Mouse (Mus musculus): ENCODE data around the gene Szt2. TPM values are rescaled to one million over a fixed set of nuclear protein-coding genes. Genes with fewer than 3 reads are reported as not detected.

The Szt2 gene
- polyA plus RNA-seq, 2 experiments from 2014 or later: 9.7 to 13.5 TPM

DNA sequence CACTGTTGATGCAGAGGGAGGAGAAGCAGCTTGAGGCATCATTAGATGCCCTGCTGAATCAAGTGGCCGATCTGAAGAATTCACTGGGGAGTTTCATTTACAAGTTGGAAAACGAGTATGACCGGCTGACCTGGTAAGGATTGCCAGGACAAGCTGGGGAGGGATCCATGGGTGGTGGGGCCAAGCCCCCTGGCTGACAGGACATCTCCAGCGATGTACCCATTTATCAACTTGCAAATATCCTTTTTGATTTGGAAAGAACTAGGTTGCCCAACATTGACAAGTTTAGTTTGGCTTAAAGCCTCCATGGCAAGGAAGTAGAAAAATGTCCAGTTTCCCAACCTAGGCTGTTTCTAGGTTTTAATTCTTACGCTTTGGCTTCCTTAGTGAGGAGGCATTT, 1.8 kb upstream of the Szt2 start:
- no peak for ATAC-seq

DNA sequence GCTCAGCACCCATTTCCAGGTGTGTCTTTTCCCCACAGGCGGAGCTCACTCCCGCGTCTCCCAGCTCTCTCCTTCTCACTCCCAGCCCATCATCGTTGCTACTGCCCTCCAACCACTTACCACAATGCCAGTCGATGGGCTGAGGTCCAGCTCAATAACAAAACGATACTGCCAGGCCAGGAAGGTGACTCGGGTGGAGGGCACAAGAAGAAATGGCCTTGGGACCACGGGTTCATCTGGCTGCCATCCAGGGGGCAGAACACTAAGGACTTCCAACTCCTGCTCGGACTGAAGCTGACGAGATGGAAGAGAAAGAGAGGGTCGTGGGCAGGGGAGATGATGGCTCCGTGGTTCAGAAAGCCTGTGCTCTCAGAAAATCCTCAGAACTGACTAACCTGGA, 6.4 kb downstream of the Szt2 start:
- ATAC-seq: no peak

DNA sequence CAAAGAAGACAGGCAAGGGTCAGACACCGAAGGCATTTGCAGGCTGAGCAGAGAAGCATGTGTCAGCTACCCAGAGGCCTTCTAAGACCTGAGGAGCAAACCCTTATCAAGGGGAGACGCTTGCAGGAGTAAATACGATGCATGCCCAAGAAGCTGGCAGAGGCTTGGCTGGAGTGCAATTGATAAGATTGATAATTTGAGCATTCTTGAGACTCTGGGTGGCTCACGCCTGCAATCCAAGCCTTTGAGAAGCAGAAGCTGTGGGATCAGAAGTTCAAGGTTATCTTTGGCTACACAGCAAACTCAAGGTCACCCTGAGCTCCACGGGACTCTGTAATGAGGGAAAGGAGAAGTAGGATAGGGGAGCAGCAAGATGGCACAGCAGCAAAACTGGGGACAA, 7.2 kb downstream of the Szt2 start:
- ATAC-seq: no peak

DNA sequence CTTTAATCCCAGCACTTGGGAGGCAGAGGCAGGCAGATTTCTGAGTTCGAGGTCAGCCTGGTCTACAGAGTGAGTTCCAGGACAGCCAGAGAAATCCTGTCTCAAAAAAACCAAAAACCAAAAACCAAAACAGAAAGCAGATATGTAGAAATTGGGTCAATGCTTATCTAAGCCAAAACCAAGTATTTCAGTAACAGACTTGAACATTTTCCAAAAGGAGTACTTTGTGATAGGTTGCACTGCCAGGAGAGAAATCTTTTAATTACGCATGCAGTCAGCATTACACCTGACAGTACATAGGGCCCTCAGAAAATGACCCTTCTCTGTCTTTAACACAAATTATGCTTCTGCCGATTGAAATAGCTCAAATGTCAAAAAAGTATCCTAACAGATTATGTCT, 7.7 kb downstream of the Szt2 start:
- no peak for ATAC-seq

DNA sequence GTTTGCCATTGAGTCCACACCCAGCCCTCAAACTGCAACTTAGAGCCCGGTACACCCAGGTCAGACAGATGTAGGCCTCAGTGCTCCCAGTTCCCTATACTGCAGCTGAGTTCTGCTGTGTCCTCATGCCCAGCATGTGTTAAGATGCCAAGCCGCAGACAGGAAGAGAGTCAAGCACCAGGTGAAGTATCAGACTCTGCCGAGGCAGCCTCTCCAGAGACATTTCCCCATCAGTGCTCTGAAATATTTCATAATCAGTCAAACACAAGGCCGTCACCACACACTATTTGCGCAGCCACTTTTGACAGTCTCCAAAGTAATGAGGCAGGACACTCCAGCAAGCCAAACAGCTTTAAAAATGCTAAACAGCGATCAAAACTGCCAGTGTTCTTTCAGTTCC, 10.7 kb downstream of the Szt2 start:
- no peak for ATAC-seq

DNA sequence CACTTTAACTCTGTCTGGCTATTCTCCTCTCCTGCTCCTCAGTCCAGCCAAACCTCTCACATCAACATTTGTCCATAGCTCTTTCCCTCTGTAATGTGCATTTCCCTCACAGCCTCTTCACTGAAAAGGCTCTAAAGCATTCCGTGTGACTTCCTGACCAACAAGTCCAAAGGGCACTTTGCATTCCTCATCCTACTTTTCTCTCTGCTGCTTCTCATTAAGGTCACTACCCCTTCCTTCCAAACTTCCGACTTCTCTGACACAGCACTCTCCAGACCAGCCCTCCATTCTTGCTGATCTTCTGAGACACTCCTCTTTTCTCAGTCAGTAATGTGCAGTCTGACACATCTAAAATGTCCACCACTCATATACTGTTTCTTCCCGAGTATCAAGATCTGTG, 12.6 kb downstream of the Szt2 start:
- no peak for ATAC-seq

DNA sequence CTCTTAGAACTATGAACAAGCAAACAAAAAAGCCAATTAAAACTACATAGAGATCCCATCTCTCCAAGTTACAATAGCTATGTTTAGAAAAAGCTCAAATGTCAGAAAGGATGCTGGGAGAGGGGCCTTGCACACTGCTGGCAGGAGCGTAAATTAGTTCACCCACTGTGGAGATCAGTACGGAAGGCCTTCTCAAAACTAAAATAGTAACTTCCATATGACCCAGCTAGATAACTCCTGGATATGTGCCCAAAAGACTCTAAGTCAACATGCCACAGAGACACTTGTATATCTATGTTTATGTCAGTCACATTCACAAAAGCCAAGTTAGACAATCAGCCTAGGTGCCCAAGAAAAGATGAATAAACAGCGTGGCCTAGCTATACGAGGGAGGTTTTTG, 13.8 kb downstream of the Szt2 start:
- ATAC-seq: no peak

DNA sequence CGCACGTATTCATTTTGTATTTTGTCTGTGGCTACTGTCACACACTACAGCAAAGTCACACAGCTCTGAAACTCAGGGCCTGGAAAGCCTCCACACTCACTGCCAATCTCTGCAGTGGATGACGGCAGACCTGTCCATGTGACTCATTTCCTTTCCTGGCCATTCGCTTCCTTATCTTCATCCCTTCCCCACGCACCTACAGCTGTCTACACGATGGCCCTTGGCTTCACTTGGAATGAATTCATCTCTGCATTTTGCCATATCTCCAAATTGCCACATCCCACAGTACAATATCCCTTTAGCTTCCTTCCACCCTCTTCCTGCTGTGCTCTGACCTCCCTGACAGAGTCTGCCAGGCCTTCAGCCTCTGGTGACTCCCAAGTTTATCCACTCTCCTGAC, 14.6 kb downstream of the Szt2 start:
- no peak for ATAC-seq

DNA sequence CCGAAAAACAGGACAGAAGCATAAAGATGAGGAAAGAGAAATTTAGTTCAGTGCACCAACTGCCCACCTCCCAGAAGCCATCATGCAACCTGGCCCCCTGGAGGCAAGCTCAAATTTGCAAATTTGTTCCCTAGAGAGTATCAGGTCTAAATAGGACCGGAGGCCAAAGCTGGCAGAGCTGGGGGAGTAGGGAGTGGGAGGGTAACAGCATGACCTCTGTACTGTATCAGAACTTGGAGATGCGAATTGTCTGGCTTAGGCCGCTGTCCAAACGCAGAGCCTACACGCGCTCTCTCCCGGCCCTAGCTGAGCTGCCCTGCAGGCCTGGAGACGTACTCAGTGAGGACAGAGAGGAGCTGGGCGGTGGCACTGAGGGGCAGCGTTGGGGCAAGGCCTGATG, 18.9 kb downstream of the Szt2 start:
- ATAC-seq: no peak

DNA sequence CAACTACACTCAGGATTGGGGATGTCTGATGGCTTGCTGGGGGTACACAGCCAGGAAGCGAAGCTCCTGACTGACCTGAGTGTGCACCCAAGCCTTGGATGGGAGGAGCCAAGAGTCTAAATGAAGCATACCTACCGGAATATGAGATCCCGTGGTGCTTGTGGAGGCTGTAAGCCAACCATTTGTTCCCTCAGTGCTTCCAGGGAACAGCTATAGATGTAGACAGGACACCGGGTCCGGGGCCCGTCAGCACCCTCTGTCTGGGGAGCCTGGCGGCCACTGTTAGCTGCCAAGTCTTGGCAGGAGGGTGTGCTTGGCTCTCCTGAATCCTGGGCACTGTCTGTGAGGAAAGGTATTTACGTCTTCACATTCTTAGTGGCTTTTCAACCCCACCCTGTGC, 21.8 kb downstream of the Szt2 start:
- no peak for ATAC-seq

DNA sequence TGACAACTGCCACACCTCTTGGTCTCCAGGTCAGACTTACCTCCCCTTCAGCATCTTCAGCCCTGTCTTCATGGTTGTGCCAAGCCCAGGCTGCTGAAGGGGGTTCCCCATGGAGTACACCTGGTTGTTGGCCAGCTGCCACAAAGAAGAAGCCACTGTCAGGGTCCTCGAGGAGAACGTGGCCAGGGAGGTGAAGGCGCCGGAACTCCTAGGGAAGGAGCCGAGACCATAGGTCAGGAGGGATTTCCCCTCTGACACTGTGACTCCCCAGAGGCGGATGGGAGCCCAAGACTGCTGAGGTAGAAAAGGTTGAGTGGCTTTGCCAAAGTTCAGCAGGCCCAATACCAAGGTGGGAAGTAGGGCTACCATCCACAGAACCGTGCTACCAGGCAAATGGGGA, 25.8 kb downstream of the Szt2 start:
- ATAC-seq: no peak

DNA sequence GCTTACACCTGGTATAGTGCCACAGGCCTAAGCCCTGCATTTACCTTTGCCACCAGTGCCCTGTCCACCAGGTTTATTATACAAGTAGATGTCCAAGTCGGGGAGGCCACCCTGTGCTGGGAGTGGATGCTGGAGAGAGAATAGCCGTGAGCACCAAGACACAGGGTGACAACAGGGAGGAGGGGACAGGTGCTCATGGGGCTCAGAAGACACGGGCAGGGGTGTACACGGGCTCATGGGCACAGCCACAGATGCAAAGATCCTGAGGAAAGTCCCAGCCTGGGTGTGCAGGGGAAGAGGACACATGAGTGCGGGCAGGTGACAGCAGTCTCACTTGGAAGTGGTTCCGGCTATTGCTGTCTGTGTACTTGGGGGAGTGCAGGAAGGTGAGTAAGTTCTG, 33.1 kb downstream of the Szt2 start:
- no peak for ATAC-seq

DNA sequence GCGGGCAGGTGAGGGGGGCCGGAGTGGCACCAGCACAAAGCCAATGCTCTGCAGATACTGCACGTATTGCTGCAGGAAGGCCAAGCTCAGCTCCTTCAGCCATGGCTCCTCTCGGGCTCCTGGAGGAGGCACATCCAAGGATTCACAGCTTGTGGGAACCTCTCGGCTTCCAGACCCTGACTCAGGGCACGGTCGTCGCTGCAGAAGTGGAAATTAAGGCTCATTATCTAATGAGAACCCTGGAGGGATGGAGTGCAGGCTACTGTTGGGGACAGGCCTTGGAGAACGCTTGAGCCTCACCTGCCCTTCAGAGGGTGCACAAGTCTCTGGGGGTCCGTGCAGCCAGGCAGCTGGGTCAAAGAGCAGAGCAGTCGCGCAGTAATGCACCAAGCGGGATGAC, 37.3 kb downstream of the Szt2 start:
- no peak for ATAC-seq

DNA sequence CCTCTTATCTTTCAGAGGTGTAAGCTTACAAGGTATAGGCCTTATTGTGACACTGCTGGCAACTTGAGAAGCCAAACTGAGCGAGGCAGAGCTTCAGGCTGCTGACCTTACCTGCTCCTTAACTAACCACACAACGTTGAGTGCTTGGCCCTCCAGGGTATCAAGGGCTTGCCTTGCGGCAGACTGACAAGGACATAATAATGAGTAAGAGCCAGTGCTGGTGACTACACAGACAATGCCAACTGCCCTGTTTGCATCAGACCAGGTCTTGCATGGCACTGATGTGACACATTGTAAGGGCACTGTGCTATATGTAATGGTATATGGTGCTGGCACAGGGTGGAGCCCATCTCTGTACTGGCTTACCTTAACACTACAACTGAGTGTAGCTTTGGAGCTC, 40.5 kb downstream of the Szt2 start:
- no peak for ATAC-seq

DNA sequence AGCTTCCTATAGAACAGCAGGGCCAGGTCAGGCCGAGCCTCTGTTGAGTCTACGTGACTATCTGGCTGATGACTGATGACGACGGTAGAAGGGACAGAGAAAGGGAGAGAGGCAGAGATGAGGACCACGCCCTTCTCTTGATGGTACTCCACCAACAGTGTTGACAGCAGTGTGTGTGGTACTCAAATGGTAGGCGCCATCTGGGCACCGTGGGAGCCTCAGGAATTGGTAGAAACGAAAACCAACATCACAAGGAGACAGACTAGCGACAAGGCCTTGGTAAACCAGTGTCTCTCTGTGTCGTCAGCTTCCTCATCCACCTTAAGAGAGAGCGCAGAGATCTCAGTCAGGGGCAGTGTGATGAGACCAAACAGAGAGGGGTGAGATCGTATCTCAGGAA, 41.5 kb downstream of the Szt2 start:
- no peak for ATAC-seq

DNA sequence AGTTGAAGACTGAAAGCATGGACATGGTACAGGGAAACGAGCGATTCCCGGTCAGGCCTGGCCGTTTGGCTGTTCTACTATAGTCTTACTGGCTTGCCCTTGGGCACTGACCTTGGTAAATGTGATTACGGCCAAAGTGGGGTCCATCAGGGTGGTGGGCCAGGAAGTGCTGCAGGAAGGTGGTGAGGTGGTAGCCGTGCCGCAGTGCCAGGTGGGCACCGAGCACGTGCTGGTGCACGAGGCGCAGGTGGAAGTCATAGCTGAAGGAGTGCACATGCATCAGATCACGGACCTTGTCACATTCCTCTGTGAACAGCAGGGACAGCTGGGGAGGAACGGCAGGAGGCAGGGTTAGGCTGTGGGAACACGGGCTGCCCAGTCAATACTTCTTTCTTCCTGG, 43.1 kb downstream of the Szt2 start:
- no peak for ATAC-seq

DNA sequence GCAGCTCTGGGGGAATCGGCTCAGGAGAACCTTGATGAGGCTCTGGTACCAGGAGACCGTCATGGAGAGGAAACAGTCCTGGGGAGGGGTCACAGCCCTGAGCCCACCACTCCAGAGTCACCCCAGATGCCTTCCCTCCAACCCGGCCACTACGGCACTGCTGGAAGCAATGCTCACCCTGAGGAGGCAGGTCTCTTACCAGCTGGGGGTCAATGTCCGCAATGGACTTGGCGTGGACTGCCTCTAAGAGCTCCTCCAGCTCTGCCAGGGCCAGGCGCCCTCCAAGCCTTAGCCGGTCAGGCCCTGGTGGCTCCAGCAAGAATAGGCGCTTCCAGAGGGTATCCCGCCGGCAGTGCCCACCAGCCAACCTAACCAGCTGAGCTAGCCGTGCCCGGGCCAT, 44.4 kb downstream of the Szt2 start:
- no peak for ATAC-seq

DNA sequence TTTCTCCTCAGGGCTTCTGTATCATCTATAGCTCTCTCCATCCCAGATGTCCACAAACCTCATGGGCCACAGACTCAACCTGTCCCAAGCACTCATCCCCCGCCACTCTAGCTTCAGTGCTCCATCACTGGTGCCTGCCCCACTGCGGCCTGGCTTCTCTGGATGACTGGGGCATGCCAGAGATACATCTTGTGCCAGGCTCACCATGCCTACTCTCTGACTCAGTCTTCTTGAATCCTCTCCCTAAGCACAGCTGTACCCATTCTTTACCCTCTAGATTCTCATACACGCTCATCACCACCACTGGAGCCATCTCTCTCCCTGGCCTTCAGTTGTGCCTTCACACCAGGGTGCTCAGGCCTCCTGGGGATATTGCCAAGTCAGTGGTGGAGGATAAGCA, 45.1 kb downstream of the Szt2 start:
- no peak for ATAC-seq

DNA sequence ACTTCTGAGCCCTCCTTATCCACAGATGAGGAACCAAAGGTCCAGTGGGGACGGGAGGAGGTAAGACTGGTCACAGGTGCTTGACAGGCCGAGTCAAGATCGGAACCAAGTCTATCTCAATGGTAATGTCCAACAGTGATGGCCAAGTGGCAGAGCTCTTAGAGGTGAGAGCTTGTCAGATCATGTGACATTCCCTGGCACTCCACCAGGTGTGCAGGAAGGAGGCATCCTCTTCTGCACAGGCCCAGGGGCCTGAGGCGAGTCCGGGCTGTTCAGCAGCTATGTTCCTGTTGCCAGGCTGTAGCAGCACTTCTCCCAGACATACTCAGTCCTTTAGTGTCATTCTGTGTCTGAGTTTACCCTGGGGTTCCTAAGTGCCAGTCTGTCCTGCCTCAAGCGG, 46.2 kb downstream of the Szt2 start:
- ATAC-seq: no peak

DNA sequence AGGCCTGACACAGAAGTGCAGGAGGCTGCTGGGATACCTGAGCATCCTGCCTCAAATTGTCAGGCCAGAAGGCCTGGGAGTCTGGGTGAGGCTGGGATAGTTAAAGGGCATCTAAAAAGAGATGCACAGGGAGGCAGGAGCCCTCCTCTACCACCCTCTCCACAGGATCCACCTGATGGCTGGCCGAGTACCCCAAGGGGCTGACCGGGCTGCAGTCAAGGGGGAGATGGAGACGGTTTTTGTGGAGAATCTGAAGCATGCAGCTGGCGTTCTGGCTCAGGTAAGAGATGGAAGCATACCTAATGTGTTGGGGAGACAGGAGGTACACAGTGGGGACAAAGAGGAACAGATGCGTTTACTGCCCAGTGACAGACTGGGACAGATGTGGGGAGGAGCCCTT, 47.6 kb downstream of the Szt2 start:
- no peak for ATAC-seq

DNA sequence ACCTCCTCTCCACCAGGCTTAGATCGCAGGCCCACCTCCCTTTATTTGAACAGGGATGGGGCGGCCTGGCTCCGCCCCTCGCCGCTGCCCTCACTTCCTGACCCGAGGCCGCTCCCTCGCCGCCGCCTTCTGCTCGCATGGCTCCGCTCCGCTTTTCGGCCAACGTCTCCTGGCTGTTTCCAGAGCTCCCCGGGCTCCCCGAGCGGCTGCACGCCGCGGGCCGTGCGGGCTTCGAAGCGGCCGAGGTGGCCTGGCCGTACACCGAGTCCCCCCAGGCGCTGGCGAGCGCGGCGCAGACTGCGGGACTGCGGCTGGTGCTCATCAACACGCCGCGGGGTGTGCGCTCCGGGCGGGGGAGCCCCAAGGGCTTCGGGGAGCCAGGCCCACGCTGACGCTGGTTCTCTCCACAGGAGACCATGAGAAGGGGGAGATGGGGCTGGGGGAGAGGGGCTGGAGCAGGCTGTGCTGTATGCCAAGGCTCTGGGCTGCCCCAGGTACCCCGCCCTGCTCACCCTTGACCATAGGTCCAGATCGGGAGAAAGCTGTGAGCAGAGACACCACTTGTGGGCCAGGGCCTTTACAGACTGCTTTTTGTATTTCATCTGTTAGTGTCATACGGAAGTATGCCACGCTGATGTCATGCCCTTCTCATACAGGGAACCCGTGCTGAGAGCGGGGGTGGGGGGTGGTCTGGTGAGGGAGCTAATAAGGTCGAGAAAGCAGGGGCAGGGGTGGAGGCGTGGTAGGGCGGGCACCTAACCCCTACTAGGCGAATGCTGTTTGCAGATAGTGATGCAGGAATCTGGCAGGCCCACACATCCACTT, 49.0 kb downstream of the Szt2 start:
- peak; percentile 90 for ATAC-seq

DNA sequence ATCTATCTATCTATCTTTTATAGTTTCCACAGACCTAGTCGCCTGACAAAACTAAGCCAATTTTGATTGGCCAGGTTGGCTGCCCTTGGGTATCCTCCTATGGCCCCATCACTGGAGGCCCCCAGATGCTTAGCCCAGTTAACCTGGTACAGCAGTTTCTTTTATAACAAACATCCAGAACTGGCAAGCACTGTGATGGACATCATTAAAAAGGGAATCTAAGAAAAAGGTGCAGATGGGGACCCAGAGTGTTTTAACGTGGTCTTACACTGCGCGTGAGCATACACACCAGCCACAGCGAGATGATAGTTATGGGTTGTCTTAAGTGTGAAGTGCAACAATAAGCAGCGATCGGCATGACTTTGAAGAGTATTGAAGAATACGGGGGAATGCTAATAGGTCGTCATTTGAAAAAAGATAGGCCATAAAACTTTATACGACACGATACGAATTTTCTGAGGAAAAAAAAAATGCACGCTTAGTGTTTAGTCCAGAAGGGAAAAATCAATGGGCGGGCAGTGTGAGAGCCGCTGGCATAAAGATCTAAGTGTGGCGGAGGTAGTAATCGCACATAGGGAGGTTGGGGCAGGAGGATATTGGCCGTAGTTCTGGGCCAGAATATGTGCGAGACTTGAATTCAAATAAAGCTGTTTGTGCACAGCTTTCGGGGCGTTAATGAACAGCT, 49.7 kb downstream of the Szt2 start:
- ATAC-seq: peak; percentile 19

DNA sequence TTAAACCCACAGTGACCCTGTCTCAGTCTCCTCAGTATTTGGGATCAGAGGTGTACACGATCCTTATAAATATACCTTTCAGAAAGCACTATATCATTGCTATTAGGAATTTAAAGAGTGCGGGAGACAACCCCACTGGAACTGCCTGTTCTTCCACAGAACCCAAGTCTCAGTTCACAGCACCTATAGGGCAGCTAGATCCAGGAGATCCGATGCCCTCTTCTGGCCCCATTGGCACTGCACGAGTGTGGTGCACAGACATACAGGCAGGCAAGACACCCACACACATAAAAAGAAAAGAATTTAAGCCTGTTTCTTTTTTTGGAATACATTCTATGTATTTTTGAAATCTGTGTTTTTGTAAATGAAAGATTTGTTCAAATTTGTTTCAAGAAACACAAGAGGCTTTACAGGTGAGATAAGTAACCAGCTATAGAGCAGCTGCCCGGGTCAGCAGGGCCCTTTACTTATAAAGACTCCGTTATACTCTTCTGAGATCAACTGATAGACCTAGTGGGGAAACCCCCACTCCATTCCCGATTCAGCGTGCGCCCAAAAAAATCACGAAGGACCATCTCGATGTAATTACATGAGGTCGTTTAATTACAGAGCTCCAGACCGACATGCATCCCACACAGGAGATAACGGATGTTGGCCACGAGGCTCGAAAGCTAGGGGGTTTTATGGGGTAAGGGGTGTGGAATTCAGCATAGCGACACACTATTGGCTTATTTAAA, 50.7 kb downstream of the Szt2 start:
- ATAC-seq: no peak

DNA sequence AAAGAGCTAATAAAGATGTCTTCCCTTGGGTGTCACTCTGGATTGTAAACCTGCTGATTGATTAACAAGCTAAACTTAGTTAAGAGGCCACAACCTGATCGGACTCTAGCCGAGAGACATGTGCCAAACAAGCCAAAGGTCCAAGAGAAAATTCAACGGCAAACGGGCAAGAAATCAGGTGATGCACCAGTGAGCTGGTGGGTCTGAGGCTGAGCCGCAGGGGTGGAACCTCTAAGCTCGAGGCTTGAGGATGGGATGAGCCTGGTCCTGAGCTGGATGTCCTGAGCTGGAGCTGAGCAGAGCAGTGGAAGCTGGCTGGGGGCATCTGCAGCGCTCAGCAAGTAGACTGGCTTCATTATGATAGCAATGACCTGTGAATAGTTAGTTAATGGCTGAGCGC, 51.6 kb downstream of the Szt2 start:
- no peak for ATAC-seq
